Mouse (Mus musculus): ENCODE measurements around the gene Gjb3. TPM values are rescaled to one million over a fixed set of nuclear protein-coding genes. Genes with fewer than 3 reads are reported as not detected.

Gjb3 gene
- polyA plus RNA-seq, 1 experiment from 2014 or later, result 2.9 TPM

DNA sequence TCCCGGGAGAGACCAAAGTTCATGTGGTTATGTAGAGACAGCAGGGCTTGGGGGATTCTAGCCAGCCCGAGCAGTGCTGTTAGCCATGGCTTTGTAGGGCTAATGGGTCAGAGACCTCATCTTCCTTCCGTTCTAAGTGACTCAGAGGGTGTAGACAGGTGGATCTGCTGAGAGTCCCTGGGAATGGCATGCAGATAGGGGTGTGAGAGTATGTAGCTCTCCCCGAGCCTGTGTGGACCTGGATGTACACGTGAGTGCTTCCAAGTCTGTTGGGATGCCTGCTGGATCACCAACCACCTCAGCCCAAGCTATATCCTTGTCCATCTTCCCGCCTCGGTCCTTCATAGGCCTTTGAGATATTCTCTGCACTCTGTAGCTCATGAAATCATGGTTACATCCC lies 2.3 kb downstream of the Gjb3 start:
- DNase-seq (ENCODE audit: low spot score), result no peak
- peaks cover 59% of the 10 kb centered on the region for H3K27me3 ChIP-seq (replicated peaks; ENCODE audit: control insufficient read depth, insufficient read depth, low read length)
- 63% methylated on average over 7 of the region's 7 CpGs for WGBS

DNA sequence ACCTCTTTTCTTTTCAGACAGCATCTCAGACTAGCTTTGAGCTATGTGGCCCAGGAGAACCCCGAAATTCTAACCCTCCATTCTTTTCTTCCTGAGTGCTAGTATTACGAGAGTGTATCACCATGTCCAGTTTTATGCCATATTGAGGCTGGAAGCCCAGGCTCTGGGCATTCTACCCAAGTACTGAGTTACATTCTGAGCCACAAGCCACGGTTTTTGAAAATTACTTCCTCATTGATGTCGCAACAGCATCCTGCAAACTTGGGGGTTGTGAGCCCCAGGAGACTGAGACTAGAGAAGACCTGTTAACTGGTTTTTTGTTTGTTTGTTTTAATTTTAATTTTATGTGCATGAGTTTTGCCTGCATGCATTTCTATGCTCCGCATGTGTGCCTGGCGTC lies 2.9 kb downstream of the Gjb3 start:
- peaks cover 52% of the 10 kb centered on the region for H3K27me3 ChIP-seq (replicated peaks; ENCODE audit: control insufficient read depth, insufficient read depth, low read length)
- WGBS, result 69% methylated on average over 6 of the region's 6 CpGs
- no peak for ATAC-seq (replicated peaks; ENCODE audit: low FRiP score, low TSS enrichment, low read depth)
- no peak for DNase-seq (ENCODE audit: low spot score)
- H3K27ac ChIP-seq (ENCODE audit: low read depth), result no peak overlapping the region
- no peaks in the 10 kb centered on the region for H3K36me3 ChIP-seq (ENCODE audit: control insufficient read depth, insufficient read depth, low read length)
- no peaks in the 10 kb centered on the region for H3K9me3 ChIP-seq (ENCODE audit: control insufficient read depth, low read length)
- 0 out of 2 replicates have a peak, but pooled peaks cover 9% of the 10 kb centered on the region for H3K4me1 ChIP-seq (replicated peaks; ENCODE audit: control insufficient read depth, insufficient read depth, low read length)
- H3K9ac ChIP-seq (ENCODE audit: low read length), result no peak overlapping the region
- H3K4me3 ChIP-seq (ENCODE audit: low read depth, low read length), result no peak overlapping the region
- H3K4me2 ChIP-seq (ENCODE audit: low read length), result no peak overlapping the region

More for the DNA sequence above, 2.3 kb downstream of the Gjb3 start:
- H3K4me1 ChIP-seq (replicated peaks; ENCODE audit: control insufficient read depth, insufficient read depth, low read length), result 0 out of 2 replicates have a peak, but pooled peaks cover 9% of the 10 kb centered on the region
- H3K27ac ChIP-seq (ENCODE audit: low read depth), result no peak overlapping the region
- ATAC-seq (replicated peaks; ENCODE audit: low FRiP score, low TSS enrichment, low read depth), result no peak
- H3K36me3 ChIP-seq (ENCODE audit: control insufficient read depth, insufficient read depth, low read length), result no peaks in the 10 kb centered on the region
- no peaks in the 10 kb centered on the region for H3K9me3 ChIP-seq (ENCODE audit: control insufficient read depth, low read length)
- H3K4me2 ChIP-seq (ENCODE audit: low read length), result no peak overlapping the region
- H3K4me3 ChIP-seq (ENCODE audit: low read depth, low read length), result no peak overlapping the region
- H3K9ac ChIP-seq (ENCODE audit: low read length), result no peak overlapping the region

DNA sequence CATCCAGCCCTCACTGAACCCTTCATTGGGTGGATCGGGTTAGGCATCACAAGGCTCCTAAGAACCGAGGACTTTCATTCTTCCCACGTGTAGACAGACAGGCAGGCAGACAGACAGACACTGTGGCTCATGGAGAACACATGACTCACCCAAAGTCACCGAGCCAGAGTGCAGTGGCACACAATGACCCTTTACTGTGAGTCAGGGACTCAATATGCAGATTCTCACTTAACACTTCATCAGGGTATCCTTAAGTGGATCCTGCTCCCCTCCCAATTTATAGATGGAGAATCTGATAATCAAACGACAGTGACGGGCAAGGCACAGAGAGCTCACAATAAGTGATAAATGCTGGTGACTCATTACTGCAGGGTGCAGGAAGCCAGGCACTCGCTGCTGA lies 3.4 kb downstream of the Gjb3 start:
- ATAC-seq (replicated peaks; ENCODE audit: low FRiP score, low TSS enrichment, low read depth), result no peak
- no peak overlapping the region for H3K4me3 ChIP-seq (ENCODE audit: low read depth, low read length)
- no peak overlapping the region for H3K4me2 ChIP-seq (ENCODE audit: low read length)
- no peak for DNase-seq (ENCODE audit: low spot score)
- H3K9me3 ChIP-seq (ENCODE audit: control insufficient read depth, low read length), result no peaks in the 10 kb centered on the region
- no peaks in the 10 kb centered on the region for H3K36me3 ChIP-seq (ENCODE audit: control insufficient read depth, insufficient read depth, low read length)
- H3K27ac ChIP-seq (ENCODE audit: low read depth), result no peak overlapping the region
- H3K9ac ChIP-seq (ENCODE audit: low read length), result no peak overlapping the region
- H3K27me3 ChIP-seq (replicated peaks; ENCODE audit: control insufficient read depth, insufficient read depth, low read length), result peaks cover 49% of the 10 kb centered on the region
- WGBS, result 54% methylated on average over 7 of the region's 7 CpGs
- 0 out of 2 replicates have a peak, but pooled peaks cover 9% of the 10 kb centered on the region for H3K4me1 ChIP-seq (replicated peaks; ENCODE audit: control insufficient read depth, insufficient read depth, low read length)

DNA sequence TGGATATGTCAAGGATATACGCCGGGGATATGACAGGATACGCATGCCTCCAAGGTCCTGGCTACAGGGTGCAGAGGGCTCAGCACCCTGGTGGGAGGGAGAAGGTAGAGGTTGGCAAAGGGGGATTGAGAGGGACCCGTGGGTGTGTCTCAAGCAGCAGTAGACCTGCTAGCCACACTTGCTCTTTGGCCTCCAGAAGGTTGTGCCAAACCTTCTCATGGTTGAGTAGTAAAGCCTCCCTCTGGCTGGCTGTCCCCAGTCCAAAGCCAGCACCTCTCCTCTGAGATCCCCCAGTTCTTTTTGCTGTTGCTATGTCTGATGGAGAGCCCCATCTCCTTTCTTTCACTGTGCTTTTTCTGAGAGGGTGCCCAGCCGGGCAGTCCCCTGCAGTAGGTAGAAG lies 5.4 kb downstream of the Gjb3 start:
- 84% methylated on average over 5 of the region's 5 CpGs for WGBS
- Histone ChIP-seq H3K4me3 (ENCODE audit: low read depth, low read length) (no peak overlapping the region), H3K36me3 (ENCODE audit: control insufficient read depth, insufficient read depth, low read length) (no peaks in the 10 kb centered on the region), H3K27ac (ENCODE audit: low read depth) (no peak overlapping the region), H3K9me3 (ENCODE audit: control insufficient read depth, low read length) (no peaks in the 10 kb centered on the region), H3K27me3 (replicated peaks; ENCODE audit: control insufficient read depth, insufficient read depth, low read length) (peaks cover 33% of the 10 kb centered on the region), H3K4me1 (replicated peaks; ENCODE audit: control insufficient read depth, insufficient read depth, low read length) (0 out of 2 replicates have a peak, but pooled peaks cover 3% of the 10 kb centered on the region), H3K4me2 (ENCODE audit: low read length) (no peak overlapping the region), H3K9ac (ENCODE audit: low read length) (no peak overlapping the region)
- ATAC-seq (replicated peaks; ENCODE audit: low FRiP score, low TSS enrichment, low read depth), result no peak
- DNase-seq (ENCODE audit: low spot score), result no peak

DNA sequence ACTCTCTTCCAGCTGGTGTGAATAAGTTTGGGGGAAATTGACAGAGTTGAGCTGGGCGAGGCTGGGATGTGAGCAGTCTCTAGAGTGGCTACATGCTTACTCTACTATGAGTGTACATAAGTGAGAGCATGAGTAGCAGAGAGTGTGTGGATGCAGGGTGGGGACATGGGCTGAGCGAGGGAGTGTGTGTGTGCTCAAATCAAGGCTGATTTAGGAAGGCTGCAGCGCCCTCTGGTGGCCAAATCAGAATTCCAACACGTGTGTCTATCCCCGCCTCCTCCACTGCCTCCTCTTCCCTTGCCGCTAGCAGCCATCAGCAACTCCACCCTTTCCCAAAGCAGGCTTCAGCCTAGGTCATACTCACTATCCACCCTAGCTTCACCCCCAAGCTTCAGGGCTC lies 5.9 kb downstream of the Gjb3 start:
- Histone ChIP-seq H3K4me2 (ENCODE audit: low read length) (no peak overlapping the region), H3K9ac (ENCODE audit: low read length) (no peak overlapping the region), H3K9me3 (ENCODE audit: control insufficient read depth, low read length) (no peaks in the 10 kb centered on the region), H3K4me3 (ENCODE audit: low read depth, low read length) (no peak overlapping the region), H3K27me3 (replicated peaks; ENCODE audit: control insufficient read depth, insufficient read depth, low read length) (peaks cover 32% of the 10 kb centered on the region), H3K36me3 (ENCODE audit: control insufficient read depth, insufficient read depth, low read length) (no peaks in the 10 kb centered on the region), H3K4me1 (replicated peaks; ENCODE audit: control insufficient read depth, insufficient read depth, low read length) (no peaks in the 10 kb centered on the region), H3K27ac (ENCODE audit: low read depth) (no peak overlapping the region)
- peak; percentile 60 for ATAC-seq (replicated peaks; ENCODE audit: low FRiP score, low TSS enrichment, low read depth)
- 7% methylated on average over 6 of the region's 6 CpGs for WGBS
- DNase-seq (ENCODE audit: low spot score), result peak; percentile 94

DNA sequence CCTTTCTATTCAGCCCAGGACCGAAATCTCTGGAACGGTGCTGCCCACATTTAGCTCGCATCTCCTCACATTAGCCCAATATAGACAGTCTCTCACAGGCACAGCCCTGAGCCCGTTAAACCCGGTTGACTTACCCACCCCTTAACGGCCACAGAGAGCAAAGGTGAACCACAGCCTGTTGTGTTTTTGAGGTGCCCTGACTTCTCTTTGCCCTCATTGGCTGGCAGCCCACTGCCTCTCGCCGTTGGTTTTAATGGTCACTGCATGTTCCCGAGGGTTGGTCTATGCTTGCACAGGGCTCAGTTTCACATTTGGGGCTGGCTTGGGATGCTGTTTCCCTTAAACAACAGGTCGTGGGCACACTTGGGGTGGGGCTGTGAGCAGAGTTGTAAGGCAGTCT lies 6.3 kb downstream of the Gjb3 start:
- WGBS, result 74% methylated on average over 10 of the region's 10 CpGs
- Histone ChIP-seq H3K4me3 (ENCODE audit: low read depth, low read length) (no peak overlapping the region), H3K4me1 (replicated peaks; ENCODE audit: control insufficient read depth, insufficient read depth, low read length) (no peaks in the 10 kb centered on the region), H3K36me3 (ENCODE audit: control insufficient read depth, insufficient read depth, low read length) (no peaks in the 10 kb centered on the region), H3K9me3 (ENCODE audit: control insufficient read depth, low read length) (no peaks in the 10 kb centered on the region), H3K4me2 (ENCODE audit: low read length) (no peak overlapping the region), H3K27me3 (replicated peaks; ENCODE audit: control insufficient read depth, insufficient read depth, low read length) (peaks cover 28% of the 10 kb centered on the region), H3K27ac (ENCODE audit: low read depth) (no peak overlapping the region), H3K9ac (ENCODE audit: low read length) (no peak overlapping the region)
- no peak for ATAC-seq (replicated peaks; ENCODE audit: low FRiP score, low TSS enrichment, low read depth)
- no peak for DNase-seq (ENCODE audit: low spot score)

DNA sequence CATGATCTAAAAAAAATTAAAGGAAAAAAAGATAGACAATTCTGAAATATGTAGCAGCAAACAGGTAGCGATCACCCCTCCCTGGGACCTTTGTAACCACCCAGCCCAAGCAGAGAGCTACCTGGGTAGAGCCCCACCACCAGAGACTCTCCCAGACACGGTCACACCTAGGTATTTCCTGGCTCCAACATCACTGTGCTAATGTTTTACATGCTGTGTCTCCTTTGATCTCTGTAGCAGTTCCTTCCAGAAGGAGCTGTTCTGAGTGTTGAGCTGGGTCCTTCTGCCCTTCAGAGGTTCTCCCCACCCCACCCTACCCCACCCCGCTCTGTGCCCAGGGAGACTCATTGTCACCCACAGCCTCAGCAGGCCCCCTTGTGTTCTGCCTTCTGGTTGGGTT lies 7.0 kb downstream of the Gjb3 start:
- H3K4me1 ChIP-seq (replicated peaks; ENCODE audit: control insufficient read depth, insufficient read depth, low read length), result no peaks in the 10 kb centered on the region
- no peaks in the 10 kb centered on the region for H3K9me3 ChIP-seq (ENCODE audit: control insufficient read depth, low read length)
- H3K4me3 ChIP-seq (ENCODE audit: low read depth, low read length), result no peak overlapping the region
- no peak for ATAC-seq (replicated peaks; ENCODE audit: low FRiP score, low TSS enrichment, low read depth)
- peaks cover 21% of the 10 kb centered on the region for H3K27me3 ChIP-seq (replicated peaks; ENCODE audit: control insufficient read depth, insufficient read depth, low read length)
- H3K4me2 ChIP-seq (ENCODE audit: low read length), result no peak overlapping the region
- H3K36me3 ChIP-seq (ENCODE audit: control insufficient read depth, insufficient read depth, low read length), result no peaks in the 10 kb centered on the region
- no peak overlapping the region for H3K27ac ChIP-seq (ENCODE audit: low read depth)
- H3K9ac ChIP-seq (ENCODE audit: low read length), result no peak overlapping the region
- 63% methylated on average over 3 of the region's 3 CpGs for WGBS
- DNase-seq (ENCODE audit: low spot score), result no peak

DNA sequence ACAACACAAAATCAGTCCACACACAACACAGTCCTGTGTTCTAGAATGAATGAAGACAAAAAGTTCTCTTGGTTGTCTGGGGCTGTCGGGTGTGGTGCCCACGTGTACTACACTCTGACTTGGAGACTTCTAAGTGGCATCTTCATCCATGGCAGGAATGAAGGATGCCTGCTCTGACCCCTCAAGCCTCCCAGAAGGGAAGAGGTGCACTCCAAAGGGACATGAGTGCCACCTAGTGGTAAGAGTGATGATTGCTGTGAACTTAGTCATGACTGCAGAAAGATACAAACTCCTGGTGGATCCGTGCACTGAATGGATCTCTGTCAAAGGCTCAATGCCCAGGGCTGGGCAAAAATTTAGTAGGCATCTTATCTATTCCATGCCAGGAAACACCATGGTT lies 11.0 kb downstream of the Gjb3 start:
- Histone ChIP-seq H3K4me3 (ENCODE audit: low read depth, low read length) (no peak overlapping the region), H3K9me3 (ENCODE audit: control insufficient read depth, low read length) (no peaks in the 10 kb centered on the region), H3K9ac (ENCODE audit: low read length) (no peak overlapping the region), H3K27ac (ENCODE audit: low read depth) (no peak overlapping the region), H3K4me1 (replicated peaks; ENCODE audit: control insufficient read depth, insufficient read depth, low read length) (no peaks in the 10 kb centered on the region), H3K27me3 (replicated peaks; ENCODE audit: control insufficient read depth, insufficient read depth, low read length) (peaks cover 6% of the 10 kb centered on the region; the same call in 1 of the 2 replicates), H3K36me3 (ENCODE audit: control insufficient read depth, insufficient read depth, low read length) (no peaks in the 10 kb centered on the region), H3K4me2 (ENCODE audit: low read length) (no peak overlapping the region)
- 9% methylated on average over 3 of the region's 3 CpGs for WGBS
- DNase-seq (ENCODE audit: low spot score) (peak; percentile 79), ATAC-seq (replicated peaks; ENCODE audit: low FRiP score, low TSS enrichment, low read depth) (no peak)

DNA sequence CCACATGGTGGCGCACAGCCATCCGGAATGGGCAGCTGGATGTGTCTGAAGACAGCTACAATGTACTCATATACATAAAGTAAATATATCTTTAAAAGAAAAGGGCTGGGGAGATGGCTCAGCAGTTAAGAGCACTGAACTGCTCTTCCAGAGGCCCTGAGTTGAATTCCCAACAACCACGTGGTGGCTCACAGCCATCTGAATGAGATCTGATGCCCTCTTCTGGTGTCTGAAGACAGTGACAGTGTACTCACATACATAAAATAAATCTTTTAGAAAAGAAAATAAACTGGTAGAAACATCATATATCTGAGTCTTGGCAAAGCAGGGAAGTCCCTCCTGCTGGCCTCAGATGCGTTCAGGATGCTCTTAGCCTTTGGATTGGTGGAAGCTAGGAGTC lies 13.5 kb downstream of the Gjb3 start:
- H3K4me1 ChIP-seq (replicated peaks; ENCODE audit: control insufficient read depth, insufficient read depth, low read length), result no peaks in the 10 kb centered on the region; the same call in 1 of the 2 replicates
- no peak overlapping the region for H3K4me3 ChIP-seq (ENCODE audit: low read depth, low read length)
- no peak for ATAC-seq (replicated peaks; ENCODE audit: low FRiP score, low TSS enrichment, low read depth)
- WGBS, result 54% methylated on average over 4 of the region's 4 CpGs
- no peaks in the 10 kb centered on the region for H3K9me3 ChIP-seq (ENCODE audit: control insufficient read depth, low read length)
- DNase-seq (ENCODE audit: low spot score), result no peak
- H3K36me3 ChIP-seq (ENCODE audit: control insufficient read depth, insufficient read depth, low read length), result no peaks in the 10 kb centered on the region
- H3K4me2 ChIP-seq (ENCODE audit: low read length), result no peak overlapping the region
- peaks cover 15% of the 10 kb centered on the region for H3K27me3 ChIP-seq (replicated peaks; ENCODE audit: control insufficient read depth, insufficient read depth, low read length)
- H3K9ac ChIP-seq (ENCODE audit: low read length), result no peak overlapping the region
- no peak overlapping the region for H3K27ac ChIP-seq (ENCODE audit: low read depth)

Measured in intestine, embryonic 14.5 days (tissue).